Mouse (Mus musculus): ENCODE measurements around the gene Eif4e3. TPM values are rescaled to one million over a fixed set of nuclear protein-coding genes. Genes with fewer than 3 reads are reported as not detected.

Eif4e3 gene
- polyA plus RNA-seq, 1 experiment from 2014 or later: 15.1 TPM

DNA sequence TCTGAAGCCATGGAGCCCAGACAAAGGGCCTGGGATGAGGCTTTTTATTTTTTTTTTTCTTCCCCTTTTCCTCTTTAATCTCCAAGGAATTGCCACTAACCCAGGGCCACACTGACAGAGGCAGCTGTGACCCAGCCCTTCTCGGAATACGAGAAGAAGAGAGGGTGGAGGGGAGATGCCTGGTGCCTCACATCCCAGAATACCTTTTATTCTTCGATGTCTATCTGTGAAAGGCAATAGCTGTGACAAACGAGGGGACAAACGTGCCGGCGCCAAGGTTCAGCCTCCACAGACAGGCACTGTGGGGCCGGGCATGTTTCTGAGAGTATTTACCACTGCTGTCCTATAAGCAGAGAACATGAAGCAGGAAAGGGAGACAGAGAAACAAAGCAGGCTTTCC, 66.9 kb downstream of the Eif4e3 start:
- Histone ChIP-seq H3K27ac (ENCODE audit: low read depth, low read length) (0 out of 2 replicates have a peak overlapping the region, but pooled peaks have one; percentile 12), H3K36me3 (ENCODE audit: control insufficient read depth, insufficient read depth, low read length) (no peaks in the 10 kb centered on the region), H3K9ac (ENCODE audit: low read depth, low read length) (no peak overlapping the region), H3K4me3 (ENCODE audit: low read depth, low read length) (no peak overlapping the region), H3K9me3 (ENCODE audit: control insufficient read depth, low read length) (no peaks in the 10 kb centered on the region), H3K4me2 (replicated peaks; ENCODE audit: low read depth, low read length) (no peak overlapping the region; the same call in 1 of the 2 replicates), H3K27me3 (ENCODE audit: control insufficient read depth, insufficient read depth, low read length) (no peaks in the 10 kb centered on the region), H3K4me1 (replicated peaks; ENCODE audit: control insufficient read depth, insufficient read depth, low read length) (no peaks in the 10 kb centered on the region)
- peak; percentile 53 for DNase-seq (ENCODE audit: low spot score)
- ATAC-seq (ENCODE audit: low FRiP score): peak; percentile 49; the same call in 1 of the 2 replicates
- 11% methylated on average over 8 of the region's 8 CpGs for WGBS

DNA sequence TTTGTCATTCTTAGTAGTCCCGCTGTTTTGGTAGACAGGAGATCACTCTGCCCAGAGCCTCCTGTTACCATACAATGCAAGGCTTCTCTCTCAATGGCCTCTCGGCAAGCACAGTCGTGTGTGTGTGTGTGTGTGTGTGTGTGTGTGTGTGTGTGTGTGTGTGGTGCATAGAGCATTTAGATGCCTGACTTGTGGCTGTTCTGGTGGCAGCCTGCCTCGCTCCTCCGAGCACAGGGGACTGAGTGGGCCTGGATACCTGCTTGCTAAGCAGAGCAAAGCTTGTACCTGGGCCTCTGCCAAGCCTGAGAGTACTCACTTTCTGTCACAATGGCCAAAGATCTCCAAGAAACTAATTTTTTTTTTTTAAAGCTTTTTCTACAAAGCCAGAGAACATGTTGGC, 67.3 kb downstream of the Eif4e3 start:
- DNase-seq (ENCODE audit: low spot score) (peak; percentile 47), ATAC-seq (ENCODE audit: low FRiP score) (peak; percentile 64; the same call in 1 of the 2 replicates)
- WGBS: 30% methylated on average over 5 of the region's 5 CpGs

DNA sequence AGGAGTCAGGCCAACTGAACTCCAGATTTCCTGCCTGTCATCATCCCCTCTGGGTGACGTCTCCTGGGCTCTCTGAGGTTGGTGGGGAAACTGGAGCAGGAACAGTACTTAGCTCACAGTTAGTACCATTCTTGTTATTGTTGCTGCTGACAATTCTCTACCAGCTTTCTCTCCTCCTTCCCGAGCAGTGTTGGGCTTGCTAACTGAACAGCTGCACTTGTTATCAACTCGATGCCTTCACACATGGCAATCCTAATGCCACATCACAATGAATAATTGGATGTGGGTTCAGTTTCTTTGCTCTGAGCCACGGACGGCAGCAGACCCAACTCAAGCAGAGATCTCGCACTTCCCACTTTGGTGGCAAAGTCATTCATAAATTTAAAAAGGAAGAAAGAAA, 89.5 kb downstream of the Eif4e3 start:
- DNase-seq (ENCODE audit: low spot score) (no peak), ATAC-seq (ENCODE audit: low FRiP score) (no peak)
- Histone ChIP-seq H3K36me3 (ENCODE audit: control insufficient read depth, insufficient read depth, low read length) (no peaks in the 10 kb centered on the region), H3K4me3 (ENCODE audit: low read depth, low read length) (no peak overlapping the region), H3K27ac (ENCODE audit: low read depth, low read length) (no peak overlapping the region), H3K27me3 (ENCODE audit: control insufficient read depth, insufficient read depth, low read length) (no peaks in the 10 kb centered on the region), H3K4me1 (replicated peaks; ENCODE audit: control insufficient read depth, insufficient read depth, low read length) (no peaks in the 10 kb centered on the region), H3K9ac (ENCODE audit: low read depth, low read length) (no peak overlapping the region), H3K9me3 (ENCODE audit: control insufficient read depth, low read length) (no peaks in the 10 kb centered on the region), H3K4me2 (replicated peaks; ENCODE audit: low read depth, low read length) (no peak overlapping the region)
- WGBS: 74% methylated on average over 6 of the region's 6 CpGs

More for the DNA sequence above, 67.3 kb downstream of the Eif4e3 start:
- no peaks in the 10 kb centered on the region for H3K4me1 ChIP-seq (replicated peaks; ENCODE audit: control insufficient read depth, insufficient read depth, low read length)
- no peak overlapping the region for H3K9ac ChIP-seq (ENCODE audit: low read depth, low read length)
- no peaks in the 10 kb centered on the region for H3K36me3 ChIP-seq (ENCODE audit: control insufficient read depth, insufficient read depth, low read length)
- H3K9me3 ChIP-seq (ENCODE audit: control insufficient read depth, low read length): no peaks in the 10 kb centered on the region
- no peak overlapping the region for H3K4me2 ChIP-seq (replicated peaks; ENCODE audit: low read depth, low read length)
- H3K4me3 ChIP-seq (ENCODE audit: low read depth, low read length): no peak overlapping the region
- H3K27ac ChIP-seq (ENCODE audit: low read depth, low read length): 0 out of 2 replicates have a peak overlapping the region, but pooled peaks have one; percentile 12
- no peaks in the 10 kb centered on the region for H3K27me3 ChIP-seq (ENCODE audit: control insufficient read depth, insufficient read depth, low read length)

DNA sequence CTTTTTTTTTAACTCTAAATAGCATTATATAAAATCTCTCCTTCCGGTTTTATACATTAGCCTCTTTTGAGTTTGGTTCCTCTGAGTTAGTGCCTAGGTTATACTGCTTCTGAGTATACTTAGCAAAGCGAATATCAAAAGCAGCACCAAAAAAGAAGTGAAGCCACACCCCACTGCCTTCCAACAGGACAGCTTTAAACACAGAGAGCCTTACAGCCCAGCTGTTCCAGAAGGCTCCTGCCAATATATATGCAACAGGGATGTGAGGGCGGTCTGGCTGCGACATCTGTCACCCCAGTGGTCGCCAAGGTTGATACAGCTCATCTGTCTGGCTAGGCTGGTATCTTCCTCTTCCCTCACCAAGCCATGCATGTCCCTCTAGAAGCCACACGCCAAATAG, 90.9 kb downstream of the Eif4e3 start:
- H3K4me2 ChIP-seq (replicated peaks; ENCODE audit: low read depth, low read length): no peak overlapping the region
- DNase-seq (ENCODE audit: low spot score): no peak

More for the DNA sequence above, 90.9 kb downstream of the Eif4e3 start:
- ATAC-seq (ENCODE audit: low FRiP score): no peak
- Histone ChIP-seq H3K9ac (ENCODE audit: low read depth, low read length) (no peak overlapping the region), H3K4me1 (replicated peaks; ENCODE audit: control insufficient read depth, insufficient read depth, low read length) (no peaks in the 10 kb centered on the region), H3K36me3 (ENCODE audit: control insufficient read depth, insufficient read depth, low read length) (no peaks in the 10 kb centered on the region), H3K27ac (ENCODE audit: low read depth, low read length) (no peak overlapping the region), H3K9me3 (ENCODE audit: control insufficient read depth, low read length) (no peaks in the 10 kb centered on the region), H3K4me3 (ENCODE audit: low read depth, low read length) (no peak overlapping the region), H3K27me3 (ENCODE audit: control insufficient read depth, insufficient read depth, low read length) (no peaks in the 10 kb centered on the region)
- 83% methylated on average over 6 of the region's 6 CpGs for WGBS

Other genes with a start within 250 kb of the Eif4e3 start
- 81.5 and 91.9 TPM in 2 replicates for gene Foxp1, start 144.1 kb downstream of the Eif4e3 start, polyA plus RNA-seq (2014; fragmentation: Nextera tagmentation; extraction: Ambion mirVana)
- 3.2 and 6.0 TPM in 2 replicates for gene Gm20696, start within 50 bp of the Eif4e3 start, polyA plus RNA-seq (2014; fragmentation: Nextera tagmentation; extraction: Ambion mirVana)
- gene Gpr27, start 25.9 kb upstream of the Eif4e3 start, polyA plus RNA-seq (2014; fragmentation: Nextera tagmentation; extraction: Ambion mirVana): 2.5 and 3.7 TPM in 2 replicates
- not detected in 2 replicates for gene Prok2, start 59.6 kb upstream of the Eif4e3 start, polyA plus RNA-seq (2014; fragmentation: Nextera tagmentation; extraction: Ambion mirVana)